Mouse (Mus musculus): Measurements from ENCODE around the gene Eif2ak3. TPM values are rescaled to one million over a fixed set of nuclear protein-coding genes. Genes with fewer than 3 reads are reported as not detected.

Gene Eif2ak3
- total RNA-seq, 2 experiments from 2014 or later, result 6.9 to 7.5 TPM

- DNase-seq, result no peak
Measured at GRCm38 (mm10) chr6:70831179-70831839, 13.0 kb upstream of the Eif2ak3 start.

- no peak for DNase-seq
Measured at GRCm38 (mm10) chr6:70837297-70837696, 7.0 kb upstream of the Eif2ak3 start.

DNA sequence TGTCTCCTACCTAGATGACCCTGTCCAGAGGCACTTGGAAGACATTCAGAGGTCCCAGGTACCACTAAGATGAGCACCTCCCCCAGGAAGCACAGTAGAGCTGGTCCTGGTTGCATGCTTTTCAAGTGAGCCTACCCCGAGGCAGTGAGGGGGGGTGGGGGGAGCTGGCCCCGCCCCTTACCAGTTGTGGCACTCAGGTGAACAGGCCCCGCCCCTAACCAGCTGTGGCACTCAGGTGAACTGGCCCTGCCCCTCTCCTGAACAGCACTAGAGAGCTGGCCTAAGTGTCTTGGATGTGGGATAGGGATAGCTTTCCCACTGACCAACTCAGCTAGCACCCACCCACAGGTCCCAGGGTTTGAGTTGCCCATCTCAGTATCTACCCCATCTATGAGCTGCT lies 5.8 kb upstream of the Eif2ak3 start:
- DNase-seq, result no peak

DNA sequence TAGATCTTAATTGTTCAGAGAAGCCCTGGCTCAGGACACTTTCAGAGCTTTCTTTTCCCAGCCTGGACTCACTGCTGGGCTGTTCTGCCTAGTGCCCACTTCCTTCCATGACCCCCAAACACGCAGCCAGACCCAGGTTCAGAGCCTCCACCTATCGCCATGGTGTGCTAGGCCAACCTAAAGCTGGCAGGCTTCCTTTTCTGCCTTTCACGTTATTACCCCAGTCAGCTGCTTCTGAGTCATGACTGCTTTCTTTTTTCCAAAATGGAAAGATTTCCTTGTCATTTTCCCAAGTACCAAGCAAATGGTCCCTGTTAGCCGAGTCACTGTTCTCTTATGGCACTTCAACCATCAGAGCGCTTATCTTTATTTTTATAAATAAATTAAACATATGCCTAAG lies 4.0 kb upstream of the Eif2ak3 start:
- no peak for DNase-seq

DNA sequence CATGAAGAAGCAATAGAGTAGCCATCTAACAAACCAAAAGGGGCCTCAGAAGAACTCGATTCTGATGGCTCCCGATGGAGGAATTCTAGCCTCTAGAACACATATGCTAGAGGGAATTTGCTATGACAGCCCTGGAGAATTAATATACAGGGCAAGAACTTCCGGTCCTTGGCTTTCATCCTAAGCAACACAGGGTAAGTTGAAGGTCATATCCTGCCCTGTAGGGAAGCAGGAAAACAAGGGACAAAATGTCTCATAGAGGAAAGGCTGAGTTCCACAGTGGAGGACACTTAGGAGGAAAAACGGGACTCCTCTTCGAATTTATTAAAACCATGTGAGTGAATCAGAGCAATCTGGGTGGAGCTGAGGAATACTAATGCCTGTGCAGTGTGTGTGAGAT lies 1.3 kb upstream of the Eif2ak3 start:
- peak; percentile 48 to 55 for DNase-seq

GRCm38 (mm10) chr6:70844896-70845646 lies 756 bp downstream of the Eif2ak3 start:
- peak in 1 of 2 experiments; percentile 25 for DNase-seq

- no peak for DNase-seq
Measured at GRCm38 (mm10) chr6:70847386-70847785, 3.1 kb downstream of the Eif2ak3 start.

DNA sequence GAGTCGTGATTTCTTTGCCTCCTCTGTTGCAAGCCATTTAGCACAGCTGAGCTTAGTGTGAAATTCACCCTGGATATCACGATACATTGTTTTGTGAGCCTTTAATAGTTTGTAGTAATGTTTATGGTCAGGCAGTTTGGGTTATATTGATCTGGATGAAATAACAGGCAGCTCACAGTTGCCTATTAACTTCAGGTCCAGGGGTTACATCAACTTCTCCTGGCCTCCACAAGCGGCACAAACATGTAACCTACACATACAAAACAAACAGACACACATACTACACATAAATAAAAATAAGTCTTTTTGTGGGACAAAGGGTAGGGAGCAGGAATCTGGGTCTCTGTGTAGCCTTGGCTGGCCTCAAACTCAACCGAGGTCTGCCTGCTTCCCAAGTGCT lies 9.1 kb downstream of the Eif2ak3 start:
- no peak for DNase-seq

DNA sequence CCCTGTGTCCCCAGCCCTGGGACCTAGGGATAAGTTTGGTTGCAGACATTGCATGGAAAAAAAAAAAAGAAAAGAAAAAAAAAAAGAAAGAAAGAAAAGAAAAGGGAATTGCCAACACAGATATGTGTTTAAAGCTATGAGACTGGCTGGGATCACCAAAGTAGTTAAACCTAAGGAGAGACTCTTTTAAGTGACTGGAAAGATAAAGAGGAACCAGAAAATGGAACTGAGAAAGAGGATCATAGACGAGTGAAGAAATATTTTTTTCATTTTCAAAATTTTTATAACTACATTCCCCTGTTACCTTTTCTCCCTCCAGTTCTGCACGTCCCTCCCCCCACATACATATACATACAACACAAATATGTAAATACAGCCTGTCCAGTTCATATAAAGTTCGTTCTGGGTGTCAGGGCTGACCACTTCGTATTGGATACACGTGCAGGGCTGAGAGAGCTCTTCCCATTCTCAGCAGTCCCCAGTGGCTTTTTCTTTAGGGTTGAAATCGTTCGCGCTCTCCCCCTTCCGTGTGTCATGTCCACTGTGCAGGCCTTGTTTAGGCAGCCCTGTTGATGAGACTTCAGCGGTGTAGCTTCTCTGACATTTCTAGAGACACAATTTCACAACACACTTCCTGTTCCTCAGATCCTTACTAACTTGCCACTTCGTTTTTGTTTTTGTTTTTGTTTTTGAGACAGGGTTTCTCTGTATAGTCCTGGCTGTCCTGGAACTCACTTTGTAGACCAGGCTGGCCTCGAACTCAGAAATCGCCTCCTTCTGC lies 11.4 kb downstream of the Eif2ak3 start:
- no peak for DNase-seq

GRCm38 (mm10) chr6:70862726-70863125 lies 18.4 kb downstream of the Eif2ak3 start:
- no peak for DNase-seq

- peak in 1 of 2 experiments; percentile 28 for DNase-seq
Measured at GRCm38 (mm10) chr6:70864285-70864684, 20.0 kb downstream of the Eif2ak3 start.

DNA sequence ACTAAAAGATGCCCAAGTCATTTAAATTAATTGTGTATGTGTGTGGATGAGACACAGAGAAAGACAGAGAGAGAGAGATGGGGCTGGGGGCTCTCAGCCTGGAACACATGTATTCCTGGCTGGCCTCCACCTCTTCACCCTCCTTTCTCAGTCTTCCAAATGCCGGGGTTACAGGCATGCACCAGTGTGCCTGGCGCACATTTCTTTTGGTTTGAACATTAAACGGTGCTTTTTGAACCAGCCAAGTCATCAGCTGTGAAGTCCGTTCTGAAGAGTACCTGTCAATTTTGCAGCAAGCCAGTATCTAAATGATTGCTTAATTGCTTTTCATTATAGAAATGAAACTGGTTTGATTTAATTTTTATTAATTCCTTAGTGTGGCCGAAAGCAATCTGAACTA lies 22.4 kb downstream of the Eif2ak3 start:
- no peak for DNase-seq

DNA sequence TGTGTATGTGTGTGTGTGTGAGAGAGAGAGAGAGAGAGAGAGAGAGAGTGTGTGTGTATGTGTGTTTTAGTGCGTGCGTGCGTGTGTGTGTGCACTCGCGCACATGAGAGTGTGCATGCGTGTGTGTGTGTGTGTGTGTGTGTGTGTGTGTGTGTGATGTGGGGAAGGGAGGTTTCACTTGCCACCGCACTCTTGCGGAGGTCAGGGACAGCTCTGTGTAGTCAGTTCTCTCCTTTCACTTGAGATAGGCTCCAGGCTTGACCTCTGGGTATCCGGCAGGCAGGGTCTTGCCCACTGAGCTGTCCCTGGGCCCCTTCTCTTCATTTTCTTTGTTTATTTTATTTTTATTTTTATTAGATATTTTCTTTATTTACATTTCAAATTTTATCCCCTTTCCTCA lies 23.0 kb downstream of the Eif2ak3 start:
- DNase-seq, result no peak

GRCm38 (mm10) chr6:70871511-70871980 lies 27.2 kb downstream of the Eif2ak3 start:
- no peak for DNase-seq

DNA sequence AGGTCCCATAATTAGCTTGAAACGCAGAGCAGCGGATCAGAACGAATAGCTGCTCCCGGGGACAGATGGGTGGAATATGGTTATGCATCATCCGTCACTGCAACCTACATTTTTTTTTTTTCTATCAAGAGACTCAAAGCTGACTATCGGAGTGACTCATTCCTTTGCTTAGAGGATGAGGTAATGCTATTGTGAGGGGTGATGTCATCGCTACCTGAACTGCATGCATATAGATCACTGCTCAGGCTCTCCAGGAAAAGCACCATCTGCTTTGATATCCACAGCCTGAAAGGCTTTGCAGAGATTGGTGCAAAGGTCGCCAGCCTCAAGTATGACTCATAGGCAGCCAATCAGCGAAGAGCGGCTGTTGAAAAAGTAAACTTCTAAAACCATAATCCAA lies 27.8 kb downstream of the Eif2ak3 start:
- peak in 1 of 2 experiments; percentile 31 for DNase-seq

GRCm38 (mm10) chr6:70872570-70872969 lies 28.3 kb downstream of the Eif2ak3 start:
- DNase-seq, result no peak

DNA sequence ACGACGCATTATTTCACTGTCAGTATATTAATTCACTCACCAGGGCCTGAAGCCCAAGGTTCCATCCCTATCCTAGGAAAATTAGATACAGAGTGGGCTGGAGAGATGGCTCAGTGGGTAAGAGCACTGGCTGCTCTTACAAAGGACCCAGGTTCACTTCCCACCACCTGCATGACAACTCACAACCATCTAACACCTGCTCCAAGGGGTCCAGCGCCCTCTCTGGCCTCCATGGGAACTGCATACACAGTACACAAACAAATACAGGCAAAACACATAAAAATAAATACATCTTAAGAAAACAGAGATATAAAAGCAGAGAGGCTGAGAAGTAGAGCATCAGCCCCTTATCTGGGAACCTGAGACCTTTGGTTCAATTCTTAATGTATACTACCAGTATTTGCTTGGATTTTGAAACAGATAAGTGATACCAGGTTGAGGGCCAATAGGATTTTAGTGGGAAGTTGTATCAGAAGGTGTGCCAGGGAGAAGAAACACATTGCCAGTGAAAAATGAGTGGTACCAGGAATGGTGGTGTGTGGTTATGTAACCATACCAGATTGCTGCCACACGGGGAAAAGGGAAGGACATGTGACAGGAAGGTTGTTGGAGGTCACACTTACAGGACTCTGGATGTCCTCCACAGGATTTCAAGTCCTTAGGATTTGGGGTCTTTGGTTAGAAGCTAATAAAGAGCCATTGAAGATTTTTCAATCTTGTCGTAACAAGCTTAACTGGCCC lies 29.9 kb downstream of the Eif2ak3 start:
- peak in 1 of 2 experiments; percentile 15 for DNase-seq

GRCm38 (mm10) chr6:70875017-70875416 lies 30.7 kb downstream of the Eif2ak3 start:
- no peak for DNase-seq

DNA sequence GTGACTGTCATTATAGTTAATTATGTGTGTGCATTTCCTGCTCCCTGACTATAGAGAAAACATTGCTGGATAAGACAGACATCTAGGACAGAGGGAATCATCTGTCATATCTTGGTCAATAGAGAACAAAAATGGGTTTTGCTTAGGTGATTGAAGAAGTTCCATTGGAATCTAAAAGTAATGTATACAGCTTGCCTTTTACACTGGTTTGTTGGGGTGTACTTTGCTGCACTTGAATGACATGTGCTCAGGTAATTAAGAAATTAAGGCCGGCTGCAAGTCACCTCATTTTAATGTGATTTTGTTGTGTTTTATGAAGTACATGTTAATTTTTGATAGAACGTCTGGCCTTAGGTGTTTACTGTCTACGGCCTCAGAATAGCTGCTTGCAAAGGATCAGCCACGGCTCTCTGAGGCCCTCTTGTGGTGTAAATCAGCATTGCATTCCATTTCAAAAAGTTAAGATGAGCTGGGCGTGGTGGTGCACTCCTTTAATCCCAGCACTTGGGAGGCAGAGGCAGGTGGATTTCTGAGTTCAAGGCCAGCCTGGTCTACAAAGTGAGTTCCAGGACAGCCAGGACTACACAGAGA lies 36.5 kb downstream of the Eif2ak3 start:
- DNase-seq, result peak; percentile 78 to 93

- DNase-seq, result peak; percentile 20 to 36
Measured at GRCm38 (mm10) chr6:70887993-70888392, 43.7 kb downstream of the Eif2ak3 start.

DNA sequence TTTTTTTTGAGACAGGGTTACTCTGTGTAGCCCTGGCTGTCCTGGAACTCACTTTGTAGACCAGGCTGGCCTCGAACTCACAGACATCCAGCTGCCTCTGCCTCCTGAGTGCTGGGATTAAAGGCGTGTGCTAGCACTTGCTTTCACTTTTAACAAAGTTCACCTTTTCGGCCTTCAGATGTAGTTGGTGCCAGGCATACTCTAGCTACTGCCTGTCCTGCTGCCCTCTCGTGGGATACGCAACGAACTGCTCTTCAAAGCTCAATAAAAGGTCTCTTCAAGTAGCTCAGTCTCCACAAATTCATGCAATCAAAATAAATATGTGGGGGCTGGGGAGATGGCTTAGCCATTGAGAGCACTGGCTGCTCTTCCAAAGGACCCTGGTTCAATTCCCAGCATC lies 53.9 kb downstream of the Eif2ak3 start:
- no peak for DNase-seq

GRCm38 (mm10) chr6:70899594-70900003 lies 55.3 kb downstream of the Eif2ak3 start:
- DNase-seq, result no peak

All from heart, adult 18-20 months (tissue).